ENCODE assay signal across 1 mouse cellular context in genomic region chrX:103129347-103129746, GRCm38 (mm10). TPM values are rescaled to one million over a fixed set of nuclear protein-coding genes. Genes with fewer than 3 reads are reported as not detected.
"Had no signal": no experiment of that assay in that cellular context is flagged by ENCODE, and none has a peak within 500 bp of the region (broad histone marks: within the 10 kb centered on the region; RNA-seq: fewer than 3 reads in every experiment).

No protein-coding gene starts in this region.

RNA-seq across cellular contexts. Expression of gene Nap1l2, which starts 57.1 kb away (rescaled TPM):
- polyA plus RNA-seq: small intestine, adult 2 months had no signal
